Mouse (Mus musculus) embryo, embryonic 11 days (tissue): ENCODE data around the gene Setd4.
A peak's percentile ranks its signal among the peaks of the same experiment; 100 is the strongest.
"Not testable (repeated sequence)": the region's sequence is repeated elsewhere in the genome, so short reads cannot be mapped to it uniquely, and the experiment has no call there.

Experiments used
- DNase-seq: peaks from one replicate; pipeline ENCODE4 v3.0.0-alpha.2; 2015

Setd4 gene

DNA sequence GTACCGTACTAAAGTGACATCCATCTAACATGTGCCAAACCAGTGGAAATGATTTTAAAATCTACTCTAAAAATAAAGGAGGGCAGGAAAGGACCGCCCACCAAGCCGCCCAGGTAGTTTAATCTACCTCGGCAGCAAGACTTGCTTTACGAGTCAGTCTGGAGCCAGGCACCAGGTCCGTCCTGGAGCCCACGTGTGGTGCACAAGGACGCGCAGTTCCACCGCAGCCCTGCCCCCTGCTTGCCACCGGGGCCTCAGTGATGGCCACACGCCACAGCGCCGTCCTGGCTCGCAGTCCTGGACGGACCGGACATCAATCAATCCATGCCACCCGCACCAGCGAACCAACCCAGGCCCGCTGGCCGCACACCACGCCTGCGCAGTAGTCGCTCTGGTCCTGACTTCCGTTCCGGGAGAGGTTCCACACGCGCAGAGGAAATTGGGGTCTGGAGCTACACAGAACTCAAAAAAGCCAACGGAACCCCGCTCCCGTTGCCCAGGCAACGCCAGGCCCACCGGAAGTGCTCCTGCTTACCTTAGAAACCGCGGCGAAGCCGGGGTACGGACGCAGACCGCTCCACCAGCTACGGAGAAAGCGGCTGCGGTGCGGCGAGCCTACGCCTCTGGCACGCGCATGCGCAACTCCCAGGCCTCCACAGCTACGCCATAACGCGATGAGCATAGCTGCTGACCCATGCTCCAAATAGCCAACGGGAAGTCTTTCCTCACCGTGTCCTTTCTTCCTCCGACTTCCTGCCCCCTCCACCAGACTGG is at the start of gene Setd4:
Gene Setd4, minus strand, starts transcription at position 625 of the 774 bp plus-strand sequence.
- peak; percentile 94 for DNase-seq

DNA sequence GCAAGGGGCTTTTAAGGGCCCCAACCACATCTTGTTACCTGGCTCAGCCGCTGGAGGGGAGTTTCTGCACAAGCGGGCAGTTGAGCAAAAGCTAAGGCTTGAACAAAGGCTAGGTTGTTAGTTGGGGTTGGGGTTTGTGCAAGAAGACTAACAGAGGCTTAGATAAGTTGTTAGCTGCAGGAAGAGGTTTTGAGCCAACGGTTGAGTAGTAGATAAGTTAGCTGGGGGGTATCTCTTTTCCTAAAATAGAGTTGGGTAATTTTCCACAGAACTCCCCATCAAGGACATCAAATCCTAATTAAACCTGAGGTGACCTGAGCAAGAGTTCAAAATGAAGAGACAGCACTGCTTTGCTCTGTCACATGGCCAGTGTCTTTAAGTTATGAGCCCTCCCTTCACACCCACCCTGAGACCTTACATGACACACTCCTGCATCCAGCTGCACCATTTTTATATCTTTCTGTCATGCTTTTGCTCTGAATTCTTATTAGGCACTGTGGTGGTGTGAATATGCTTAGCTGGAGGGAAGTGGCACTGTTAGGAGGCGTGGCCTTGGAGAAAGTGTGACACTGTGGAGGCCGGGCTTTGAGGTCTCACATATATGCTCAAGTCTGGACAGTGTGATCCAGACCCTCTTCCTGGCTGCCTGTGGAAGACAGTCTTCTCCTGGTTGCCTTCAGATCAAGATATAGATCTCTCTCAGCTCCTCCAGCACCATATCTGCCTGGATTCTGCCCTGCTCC is 44.7 kb upstream of the Setd4 start:
- no peak for DNase-seq

DNA sequence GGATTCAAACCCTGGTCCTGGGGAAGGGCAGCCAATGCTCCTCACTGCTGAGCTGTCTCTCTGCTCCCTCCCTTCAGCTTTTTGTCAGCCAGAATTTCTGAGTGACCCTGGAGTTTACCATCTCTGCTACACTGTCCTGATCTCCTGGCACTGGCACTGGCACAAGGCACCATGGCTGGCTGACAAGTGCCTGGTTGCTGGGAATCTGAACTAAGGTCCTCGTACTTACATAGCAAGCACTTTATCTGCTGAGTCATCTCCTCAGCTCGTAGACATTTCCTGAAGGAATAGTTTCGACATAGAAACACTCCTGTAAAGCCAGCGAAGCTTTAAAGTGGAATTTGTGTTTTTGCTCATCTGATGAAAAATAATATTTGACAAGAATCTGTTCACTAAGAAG is 40.1 kb upstream of the Setd4 start:
- no peak for DNase-seq

DNA sequence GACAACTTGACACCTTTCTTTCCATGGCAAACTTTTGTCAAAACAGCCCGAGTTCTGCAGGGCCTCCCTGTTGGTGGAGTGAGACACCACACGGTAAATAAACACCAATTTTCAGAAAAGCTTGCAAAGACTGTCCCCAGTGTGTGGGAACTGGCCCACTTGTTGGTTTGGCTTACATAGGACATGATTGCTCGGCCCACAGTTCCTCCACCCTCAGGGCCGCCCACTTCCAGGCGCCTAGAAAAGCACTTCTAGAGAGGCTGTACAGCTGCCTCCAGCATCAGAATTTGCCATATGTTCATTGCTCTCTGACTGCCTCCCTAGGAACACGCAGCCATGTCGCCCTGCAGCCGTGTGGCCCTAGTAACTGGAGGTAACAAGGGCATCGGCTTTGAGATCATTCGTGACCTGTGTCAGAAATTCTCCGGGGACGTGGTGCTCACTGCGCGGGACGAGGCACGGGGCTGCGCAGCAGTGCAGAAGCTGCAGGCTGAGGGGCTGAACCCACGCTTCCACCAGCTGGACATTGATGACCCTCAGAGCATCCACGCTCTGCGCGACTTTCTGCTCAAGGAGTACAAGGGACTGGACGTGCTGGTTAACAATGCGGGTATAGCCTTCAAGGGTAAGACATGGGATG is 24.0 kb upstream of the Setd4 start, which contains the start of gene Gm5678:
Gene Gm5678, plus strand, starts transcription at position 337 of the 640 bp plus-strand sequence.
- no peak for DNase-seq

DNA sequence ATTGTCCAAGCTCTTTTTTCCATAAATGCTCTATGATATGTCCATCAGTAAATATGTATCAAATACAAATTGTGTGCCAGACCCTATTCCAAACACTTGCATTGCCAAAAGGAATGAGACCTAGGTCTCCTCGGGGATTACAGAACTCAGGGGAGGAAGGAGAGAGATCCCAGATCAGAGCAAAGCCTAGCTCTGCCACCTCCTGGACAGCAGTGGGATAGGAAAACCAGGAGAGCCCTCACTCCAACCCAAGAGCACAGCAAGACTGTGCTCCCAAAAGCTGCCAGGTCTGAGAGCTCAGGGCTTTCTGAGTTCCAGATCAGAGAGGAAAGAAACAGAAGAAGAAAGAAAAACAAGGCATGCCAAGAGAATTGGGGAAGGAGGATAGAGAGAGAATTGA is 22.9 kb upstream of the Setd4 start:
- peak; percentile 41 for DNase-seq

DNA sequence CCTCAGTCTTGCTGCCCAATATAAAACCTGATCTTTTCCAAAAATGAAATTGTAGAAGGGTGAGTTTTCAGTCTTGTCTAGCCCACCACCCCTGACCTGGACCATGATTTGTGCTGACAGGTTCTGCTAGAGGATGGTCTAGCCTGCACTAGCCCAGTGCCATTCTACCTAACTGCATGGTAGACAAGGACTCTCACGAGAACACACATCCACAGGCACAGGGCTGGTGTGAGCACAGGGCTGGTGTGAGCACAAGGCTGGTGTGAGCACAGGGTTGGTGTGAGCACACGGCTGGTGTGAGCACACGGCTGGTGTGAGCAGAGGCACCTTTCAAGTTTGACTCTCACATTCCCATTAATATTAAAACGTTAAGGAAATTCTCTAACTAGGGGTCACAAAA is 20.8 kb upstream of the Setd4 start:
- no peak for DNase-seq

DNA sequence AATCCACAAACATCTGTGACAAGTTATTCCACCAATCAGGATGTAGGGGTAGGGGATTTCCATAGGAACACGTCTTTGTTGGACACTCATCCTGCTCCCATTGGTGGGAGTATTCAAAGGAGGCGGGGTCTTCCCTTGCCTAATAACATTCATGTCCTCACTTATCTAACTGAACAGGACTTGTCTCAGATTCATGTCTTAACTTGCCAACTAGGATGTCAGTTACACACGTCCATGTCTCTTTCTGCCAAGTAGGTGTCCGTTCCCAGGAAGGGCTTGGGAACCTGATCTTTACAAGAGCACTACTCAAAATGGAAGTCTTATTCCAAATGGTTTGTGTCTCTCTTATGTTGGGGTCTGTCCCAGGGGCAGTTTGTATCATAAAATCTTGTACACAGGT is 19.9 kb upstream of the Setd4 start:
- not testable (repeated sequence) for DNase-seq

DNA sequence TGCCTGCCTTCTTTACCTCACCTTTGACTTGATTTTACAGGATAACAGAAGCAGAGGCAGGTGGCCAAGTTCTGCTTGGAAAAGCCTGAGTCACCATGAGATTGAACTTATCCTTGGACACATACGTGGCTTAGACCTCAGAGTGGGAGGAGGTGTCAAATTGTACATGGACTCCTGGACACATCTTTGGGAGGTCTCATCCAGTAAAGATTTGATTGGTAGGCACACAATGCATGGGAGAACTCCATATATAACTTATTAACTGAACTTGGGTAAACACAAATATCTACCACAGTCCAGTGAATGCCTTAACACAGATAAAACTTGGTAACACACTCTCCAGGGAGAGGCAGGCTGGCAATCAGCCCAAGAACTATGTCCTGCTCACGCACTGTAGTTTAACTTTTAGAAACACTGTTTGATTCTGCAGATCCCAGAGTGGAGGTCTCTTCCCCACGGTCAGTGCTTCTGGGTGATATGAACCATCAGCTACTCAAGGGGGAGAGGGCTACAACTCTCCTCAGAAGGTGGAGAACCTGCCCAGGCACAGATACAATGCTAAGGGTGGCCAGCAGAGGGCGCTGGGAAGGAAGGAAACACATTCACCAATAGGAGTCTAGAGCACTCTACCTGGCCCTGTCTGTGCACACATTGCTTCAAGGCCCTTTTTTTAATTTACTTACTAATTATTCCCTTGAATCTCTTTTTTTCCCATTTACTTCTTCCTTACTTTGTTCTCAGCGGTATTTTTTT is 11.4 kb upstream of the Setd4 start:
- DNase-seq, result peak; percentile 47

DNA sequence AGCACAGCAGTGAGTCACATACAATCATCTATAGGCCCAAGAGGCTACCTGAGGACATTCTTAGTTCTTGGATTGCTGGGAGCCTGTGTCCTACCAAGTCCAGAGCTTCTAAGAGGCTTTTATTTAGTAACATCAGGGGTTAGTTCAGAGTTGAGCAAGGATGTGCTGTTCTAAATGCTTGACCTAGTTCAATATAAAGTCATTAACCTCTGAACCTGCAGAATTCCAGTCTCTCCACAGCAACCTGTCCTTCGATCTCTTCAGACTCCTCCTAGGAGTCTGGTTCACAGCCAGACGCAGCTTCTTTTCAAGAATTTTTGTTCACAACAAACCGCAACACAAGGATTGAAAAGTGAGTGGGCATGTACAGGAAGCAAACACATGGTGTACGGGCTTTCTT is 7.1 kb upstream of the Setd4 start:
- no peak for DNase-seq

DNA sequence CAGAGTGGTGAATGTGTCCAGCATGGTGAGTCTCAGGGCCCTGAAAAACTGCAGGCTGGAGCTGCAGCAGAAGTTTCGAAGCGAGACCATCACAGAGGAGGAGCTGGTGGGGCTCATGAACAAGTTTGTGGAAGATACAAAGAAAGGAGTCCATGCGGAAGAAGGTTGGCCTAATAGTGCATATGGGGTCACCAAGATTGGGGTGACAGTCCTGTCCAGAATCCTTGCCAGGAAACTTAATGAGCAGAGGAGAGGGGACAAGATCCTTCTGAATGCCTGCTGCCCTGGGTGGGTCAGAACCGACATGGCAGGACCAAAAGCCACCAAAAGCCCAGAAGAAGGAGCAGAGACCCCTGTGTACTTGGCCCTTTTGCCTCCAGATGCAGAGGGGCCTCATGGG is 5.9 kb upstream of the Setd4 start:
- DNase-seq, result no peak

DNA sequence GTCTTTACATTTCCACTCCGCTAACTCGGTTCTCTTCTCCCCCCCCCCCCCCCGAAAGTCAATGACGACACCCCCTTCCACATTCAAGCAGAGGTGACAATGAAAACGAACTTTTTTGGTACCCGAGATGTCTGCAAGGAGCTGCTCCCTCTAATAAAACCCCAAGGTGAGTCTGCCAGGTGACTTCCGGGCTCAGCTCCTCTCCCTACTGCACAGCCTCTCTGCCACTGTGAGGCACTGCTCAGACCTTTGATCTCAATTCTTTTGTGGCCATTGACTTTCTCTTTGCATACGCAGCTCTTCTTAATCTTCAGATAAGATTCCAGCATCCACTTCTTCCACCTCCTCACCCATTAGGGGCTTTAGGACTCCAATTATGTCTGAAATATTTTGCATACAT is 4.9 kb upstream of the Setd4 start:
- no peak for DNase-seq

DNA sequence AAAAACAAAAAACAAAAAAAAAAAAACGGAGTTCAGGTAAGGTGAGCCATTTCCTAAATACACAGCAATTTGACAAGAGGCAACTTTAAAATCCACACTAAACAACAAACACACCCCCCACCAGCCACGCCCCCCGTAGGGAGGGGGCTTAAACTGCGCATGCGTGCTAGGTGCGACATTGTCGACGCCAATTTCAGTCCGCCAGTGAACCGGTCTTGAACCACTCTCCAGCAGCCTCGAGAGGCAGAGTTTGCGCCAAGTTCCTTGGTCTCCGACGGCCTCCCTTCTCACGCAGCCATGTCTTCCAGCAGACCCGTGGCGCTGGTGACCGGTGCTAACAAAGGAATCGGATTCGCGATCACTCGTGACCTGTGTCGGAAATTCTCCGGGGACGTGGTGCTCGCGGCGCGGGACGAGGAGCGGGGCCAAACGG is 3.8 kb upstream of the Setd4 start:
- DNase-seq, result peak; percentile 91

DNA sequence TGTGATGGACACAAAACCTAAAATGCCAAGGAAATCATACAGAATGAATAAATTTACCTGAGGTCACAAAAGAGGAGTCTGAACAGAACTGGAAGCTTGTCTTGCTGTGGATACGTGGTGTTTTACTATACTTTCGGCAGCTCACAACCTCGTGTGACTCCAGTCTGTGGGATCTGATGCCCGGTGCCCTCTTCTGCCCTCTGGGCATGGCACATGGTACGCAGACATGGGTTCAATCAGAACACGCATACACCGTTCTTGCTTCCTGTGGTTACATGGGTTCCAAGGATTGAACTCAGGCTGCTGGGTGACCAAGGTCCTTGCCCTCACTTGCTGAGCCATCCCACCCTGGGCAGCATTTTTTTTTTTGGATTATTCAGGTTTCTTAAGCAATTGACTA is 2.3 kb upstream of the Setd4 start:
- no peak for DNase-seq

DNA sequence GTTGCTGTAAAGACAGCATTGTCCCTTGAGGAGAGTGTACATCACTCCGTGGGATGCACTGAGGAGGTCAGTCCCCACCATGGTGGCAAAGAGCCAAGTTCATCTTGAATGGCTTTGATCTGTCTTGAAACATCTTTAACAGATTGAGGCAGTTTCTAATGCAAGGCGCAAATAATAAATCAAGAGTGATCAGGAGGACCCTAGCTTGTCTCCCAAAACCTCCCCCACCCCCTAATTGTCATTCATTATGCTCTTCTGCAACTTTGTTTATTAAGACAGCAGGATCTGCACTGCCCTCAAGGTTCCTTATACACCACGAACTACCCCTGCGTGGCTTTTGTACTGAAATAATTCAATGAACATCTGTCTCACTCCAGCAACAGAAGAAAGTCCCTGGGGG is 1.7 kb upstream of the Setd4 start, which contains the start of gene Cbr1:
Gene Cbr1, plus strand, starts transcription at position 301 of the 400 bp plus-strand sequence.
- no peak for DNase-seq

DNA sequence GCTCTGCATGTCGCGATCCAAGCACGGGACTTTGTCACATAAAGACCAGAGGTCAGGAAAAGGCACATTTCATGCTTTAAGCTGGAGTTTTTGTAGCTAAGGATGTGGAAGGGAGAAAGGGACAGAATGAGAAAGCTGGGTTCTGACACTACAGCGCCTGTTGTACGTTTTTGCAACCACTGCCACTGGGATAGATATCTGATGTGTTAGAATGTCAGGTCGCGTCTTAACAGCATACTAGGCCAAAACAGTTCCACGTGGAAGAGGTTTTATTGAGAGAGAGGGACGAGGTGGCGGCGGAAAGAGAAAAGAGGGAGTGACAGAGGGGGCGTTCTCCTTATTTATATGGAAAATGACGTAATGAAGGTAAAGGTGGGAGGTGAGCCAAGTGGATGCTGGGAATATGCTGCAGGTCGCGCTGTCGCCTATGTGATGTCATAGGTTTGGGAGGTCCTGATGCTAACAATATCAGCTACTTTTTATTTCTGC is 662 bp upstream of the Setd4 start:
- DNase-seq, result peak; percentile 53

DNA sequence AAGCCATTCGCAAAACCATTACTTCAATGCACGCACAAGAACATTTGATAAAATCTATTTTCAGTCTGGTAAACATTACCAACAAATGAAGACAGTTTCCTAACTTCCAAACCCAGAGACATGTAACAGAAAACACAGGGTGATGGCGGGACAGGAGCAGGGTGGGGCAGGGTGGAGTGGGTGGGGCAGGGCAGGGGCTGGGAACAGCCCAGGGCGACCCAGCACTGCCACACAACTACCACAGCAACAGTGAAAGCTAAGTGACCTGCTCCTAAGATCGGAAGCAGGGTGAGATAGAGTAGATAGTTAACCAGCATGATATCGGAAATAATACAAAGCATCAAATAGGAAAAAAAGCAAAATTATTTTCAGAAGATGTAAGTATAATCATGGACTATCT is 4.4 kb downstream of the Setd4 start:
- no peak for DNase-seq

DNA sequence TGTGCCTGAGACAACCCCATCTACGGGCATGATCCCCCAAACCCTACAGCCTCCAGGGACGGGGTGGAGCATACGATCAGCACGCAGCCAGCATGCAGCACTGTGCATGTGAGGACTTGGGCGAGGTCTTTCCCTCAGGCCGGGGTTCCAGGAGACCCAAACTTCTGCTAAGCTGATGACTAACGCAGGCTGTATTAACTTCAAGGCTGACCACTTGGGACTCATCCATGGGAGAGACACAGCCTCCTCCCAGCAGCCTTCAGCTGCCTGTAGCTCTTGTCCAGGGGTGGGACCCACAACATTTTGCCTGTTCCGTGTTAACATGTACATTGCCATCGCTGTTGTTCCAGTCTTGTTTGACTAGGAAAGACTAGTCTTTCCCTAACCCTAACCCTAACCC is 6.3 kb downstream of the Setd4 start:
- DNase-seq, result no peak

DNA sequence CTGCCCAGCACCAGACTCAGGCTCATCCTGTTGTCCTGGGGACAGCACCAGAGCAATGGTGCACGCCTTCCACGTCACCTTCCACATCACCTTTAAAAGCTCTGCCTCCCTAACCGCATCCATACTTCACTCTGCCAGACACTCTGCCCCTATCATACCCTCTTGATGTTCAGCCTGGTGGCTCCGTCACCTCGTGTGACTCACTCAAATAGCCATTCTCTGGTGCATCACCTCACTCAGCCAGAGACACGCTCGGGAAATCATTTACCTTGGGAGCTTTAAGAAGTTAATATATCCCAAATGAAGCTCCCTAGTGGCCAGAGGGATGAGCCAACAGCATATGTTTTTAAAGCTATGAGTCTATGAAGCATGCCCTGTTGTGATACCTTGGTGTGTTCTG is 7.1 kb downstream of the Setd4 start:
- DNase-seq, result no peak

DNA sequence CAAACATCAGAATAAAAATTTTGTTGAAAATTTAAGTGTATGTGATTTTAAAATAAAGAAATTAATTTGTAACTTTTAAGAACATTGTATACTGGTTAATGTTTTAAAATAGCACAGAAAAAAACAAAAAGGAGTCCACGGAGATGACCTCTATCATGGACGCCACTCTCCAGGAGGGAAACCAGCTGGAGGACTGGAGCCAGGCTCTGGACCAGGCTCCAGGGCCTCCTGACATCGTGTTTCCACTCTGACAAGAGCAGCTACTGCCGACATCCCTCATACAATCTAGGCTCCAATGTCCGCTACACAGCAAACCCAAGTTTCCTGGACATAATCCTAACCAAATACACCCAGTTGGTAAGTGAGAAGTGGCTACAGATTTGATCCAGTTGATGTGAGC is 8.1 kb downstream of the Setd4 start:
- DNase-seq, result no peak

DNA sequence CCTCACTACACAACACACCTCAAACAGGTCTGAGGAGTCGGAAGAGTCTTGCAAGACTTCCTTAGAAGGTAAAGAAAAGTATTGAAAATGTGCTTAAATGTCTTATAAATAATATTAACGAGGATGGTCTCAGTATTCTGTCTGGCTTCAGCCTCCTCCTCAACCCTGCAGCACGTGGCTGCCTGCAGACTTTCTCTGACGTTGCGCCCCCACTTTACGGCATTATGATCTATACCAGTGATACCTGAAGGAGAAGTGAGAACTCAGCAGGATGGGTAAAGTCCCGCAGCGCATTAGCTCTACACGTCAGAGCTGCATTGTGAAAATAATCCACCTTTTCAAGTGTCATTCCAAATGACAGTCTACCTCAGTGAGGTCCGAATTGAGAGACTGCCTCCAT is 9.4 kb downstream of the Setd4 start:
- no peak for DNase-seq

DNA sequence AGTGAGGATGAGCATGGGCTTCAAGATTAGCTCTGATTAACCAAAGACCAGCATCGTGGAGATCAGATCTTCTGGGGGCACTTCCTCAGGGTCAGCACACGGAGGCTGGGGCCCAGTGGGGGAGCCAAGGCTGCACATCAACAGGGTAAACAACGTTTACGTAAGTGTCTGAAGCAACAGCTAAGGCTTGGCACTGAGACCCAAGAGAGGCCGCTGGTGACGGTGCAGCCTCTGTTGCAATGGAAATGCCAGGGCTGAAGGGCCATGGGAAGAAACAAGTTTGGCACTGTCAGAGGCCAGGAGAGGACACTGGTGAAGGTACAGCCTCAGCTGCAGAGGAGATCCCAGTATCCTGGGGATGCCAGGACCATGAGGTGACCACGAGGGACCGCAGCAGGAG is 10.5 kb downstream of the Setd4 start:
- DNase-seq, result no peak

DNA sequence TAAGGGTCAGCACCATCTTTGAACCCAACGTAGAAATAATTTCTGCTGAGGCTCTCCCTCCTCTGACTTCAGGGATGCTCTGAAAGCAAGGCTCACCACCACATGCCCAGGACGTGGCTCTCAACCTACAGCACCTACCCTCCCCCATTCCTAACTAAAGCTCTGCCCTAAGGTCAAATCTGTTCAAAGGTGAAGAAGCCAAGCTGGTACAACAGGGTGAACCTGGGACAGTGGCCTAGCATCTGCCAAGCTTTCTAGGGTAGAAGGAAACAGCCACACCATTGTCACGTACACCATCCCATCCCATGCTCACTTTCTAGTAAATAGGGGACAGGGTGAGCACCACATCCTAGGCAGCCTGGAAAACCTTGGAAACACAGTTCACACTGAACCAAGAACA is 11.2 kb downstream of the Setd4 start:
- no peak for DNase-seq
